Mouse (Mus musculus) heart, embryonic 16.5 days (tissue): ENCODE measurements around the gene Gstm2. TPM values are rescaled to one million over a fixed set of nuclear protein-coding genes. Genes with fewer than 3 reads are reported as not detected.

Experiments
- ATAC-seq: fragments of 200-750 bp; cut with Nextera tagmentation; replicated peaks from 2 replicates; pipeline ENCODE4 v1.8.0; 2017; ENCODE audit warnings: moderate number of reproducible peaks; ENCODE audit not compliant: insufficient read depth, low FRiP score; ENCODE audit errors: extremely low read depth
- H3K27ac ChIP-seq: fragments of 300-500 bp; sonication (generic); 2 replicates; pipeline ENCODE4 v1.5.1; 2014; ENCODE audit warnings: mild to moderate bottlenecking, low read length, control low read depth, moderate library complexity
- H3K27me3 ChIP-seq: fragments of 300-500 bp; sonication (generic); 2 replicates; pipeline ENCODE4 v1.6.1; 2014; ENCODE audit warnings: low read length, mixed read lengths; ENCODE audit not compliant: control insufficient read depth, insufficient read depth
- H3K36me3 ChIP-seq: fragments of 300-500 bp; sonication (generic); 2 replicates; pipeline ENCODE4 v1.6.1; 2014; ENCODE audit not compliant: control insufficient read depth, insufficient read depth
- H3K4me1 ChIP-seq: fragments of 300-500 bp; sonication (generic); 2 replicates; pipeline ENCODE4 v1.6.1; 2014; ENCODE audit warnings: low read length, mixed read lengths; ENCODE audit not compliant: control insufficient read depth, insufficient read depth
- H3K4me2 ChIP-seq: fragments of 300-500 bp; sonication (generic); 2 replicates; pipeline ENCODE4 v1.6.1; 2014; ENCODE audit warnings: low read depth, mild to moderate bottlenecking, control low read depth, low read length
- H3K4me3 ChIP-seq: fragments of 300-500 bp; sonication (generic); 2 replicates; pipeline ENCODE4 v1.5.1; 2014; ENCODE audit warnings: mild to moderate bottlenecking, control low read depth, low read length
- H3K9ac ChIP-seq: fragments of 300-500 bp; sonication (generic); 2 replicates; pipeline ENCODE4 v1.6.1; 2014; ENCODE audit warnings: low read length, control low read depth
- H3K9me3 ChIP-seq: fragments of 300-500 bp; sonication (generic); replicated peaks from 2 replicates; pipeline ENCODE4 v1.6.1; 2016; ENCODE audit warnings: low read length; ENCODE audit not compliant: control insufficient read depth
- WGBS: fragments of 180-500 bp; shearing (Covaris S2); extraction: QIAGEN DNeasy Blood & Tissue Kit; methylation state at CpG from one replicate; pipeline ENCODE4 v1.1.7; 2014; 5-methylcytosine and 5-hydroxymethylcytosine counted together
- polyA plus RNA-seq: library from polyadenylated mRNA; unstranded; fragments of >200 nt; fragmentation: Nextera tagmentation; extraction: Ambion mirVana; gene quantifications from 2 replicates; pipeline ENCODE4 v1.2.1, GENCODE M21; 2015

The Gstm2 gene
- polyA plus RNA-seq, 1 experiment from 2014 or later = 79.3 TPM

DNA sequence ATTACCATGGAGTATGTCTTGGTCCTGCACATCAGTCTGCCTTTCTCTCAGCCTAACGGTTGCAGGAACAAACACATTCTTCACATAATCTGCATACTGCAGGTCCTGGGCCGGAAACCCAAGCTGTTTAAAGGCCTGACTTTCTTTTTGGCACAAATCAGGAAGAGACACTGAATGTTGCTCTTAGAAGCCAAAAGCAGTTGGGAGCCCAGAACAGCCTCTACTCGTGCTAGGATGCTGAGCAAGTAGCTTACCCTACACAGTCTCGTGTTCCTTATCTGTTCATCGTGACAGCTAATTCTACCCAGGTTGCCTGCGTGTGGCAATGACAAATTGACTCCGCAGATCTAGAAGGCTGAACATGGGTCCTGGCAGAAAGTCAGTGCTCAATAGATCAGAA, 45.7 kb downstream of the Gstm2 start:
- H3K9me3 ChIP-seq = no peaks in the 10 kb centered on the region
- 0 out of 2 replicates have a peak, but pooled peaks cover 3% of the 10 kb centered on the region for H3K27me3 ChIP-seq
- H3K4me1 ChIP-seq = peaks cover 14% of the 10 kb centered on the region
- ATAC-seq = no peak
- no peaks in the 10 kb centered on the region for H3K36me3 ChIP-seq
- no peak overlapping the region for H3K9ac ChIP-seq
- no peak overlapping the region for H3K4me2 ChIP-seq
- no peak overlapping the region for H3K4me3 ChIP-seq
- no peak overlapping the region for H3K27ac ChIP-seq
- WGBS = 43% methylated on average over 7 of the region's 7 CpGs

- Histone ChIP-seq H3K4me3 (no peak overlapping the region), H3K4me1 (peaks cover 17% of the 10 kb centered on the region), H3K27me3 (0 out of 2 replicates have a peak, but pooled peaks cover 3% of the 10 kb centered on the region), H3K4me2 (no peak overlapping the region), H3K36me3 (no peaks in the 10 kb centered on the region), H3K9me3 (no peaks in the 10 kb centered on the region), H3K27ac (no peak overlapping the region), H3K9ac (no peak overlapping the region)
- ATAC-seq = no peak
- 61% methylated on average over 4 of the region's 4 CpGs for WGBS
These were observed 46.4 kb downstream of the Gstm2 start for GRCm38 (mm10) chr3:107939830-107940229.

DNA sequence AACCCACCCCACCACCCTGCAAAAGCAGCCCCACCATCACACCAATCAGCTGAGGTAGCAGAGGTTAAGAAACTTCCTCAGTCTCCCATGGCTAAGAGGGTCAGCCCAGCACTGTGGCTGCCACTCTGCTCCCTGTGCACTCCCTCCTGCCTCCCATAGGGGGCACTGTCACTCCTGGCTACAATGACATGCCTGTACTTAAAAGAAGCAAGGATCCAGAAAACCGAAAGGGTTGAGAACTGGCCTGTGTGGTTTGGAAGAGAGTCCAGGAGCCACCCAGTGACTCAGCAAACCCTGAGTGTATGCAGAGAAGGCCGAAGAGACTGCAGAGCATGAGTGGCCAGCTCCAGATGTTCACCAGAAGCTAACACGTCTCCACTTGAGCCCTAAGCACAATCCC, 46.9 kb downstream of the Gstm2 start:
- Histone ChIP-seq H3K4me1 (peaks cover 17% of the 10 kb centered on the region), H3K4me3 (no peak overlapping the region), H3K36me3 (no peaks in the 10 kb centered on the region), H3K27ac (no peak overlapping the region), H3K9me3 (no peaks in the 10 kb centered on the region), H3K27me3 (0 out of 2 replicates have a peak, but pooled peaks cover 3% of the 10 kb centered on the region), H3K9ac (no peak overlapping the region), H3K4me2 (no peak overlapping the region)
- WGBS = 53% methylated on average over 3 of the region's 3 CpGs
- ATAC-seq = peak; percentile 49; the same call in 1 of the 2 replicates

- WGBS = 23% methylated on average over 3 of the region's 3 CpGs
- H3K4me3 ChIP-seq = no peak overlapping the region
- H3K9me3 ChIP-seq = no peaks in the 10 kb centered on the region
- peaks cover 20% of the 10 kb centered on the region for H3K4me1 ChIP-seq
- ATAC-seq = no peak
- no peak overlapping the region for H3K27ac ChIP-seq
- no peaks in the 10 kb centered on the region for H3K27me3 ChIP-seq
- H3K4me2 ChIP-seq = no peak overlapping the region
- no peak overlapping the region for H3K9ac ChIP-seq
- no peaks in the 10 kb centered on the region for H3K36me3 ChIP-seq
These were observed 50.4 kb downstream of the Gstm2 start for GRCm38 (mm10) chr3:107935888-107936287.

GRCm38 (mm10) chr3:107935268-107935667, 51.0 kb downstream of the Gstm2 start:
- Histone ChIP-seq H3K27me3 (no peaks in the 10 kb centered on the region), H3K36me3 (no peaks in the 10 kb centered on the region), H3K9ac (no peak overlapping the region), H3K4me2 (no peak overlapping the region), H3K4me3 (no peak overlapping the region), H3K4me1 (peaks cover 16% of the 10 kb centered on the region), H3K9me3 (no peaks in the 10 kb centered on the region), H3K27ac (no peak overlapping the region)
- 48% methylated on average over 3 of the region's 3 CpGs for WGBS
- no peak for ATAC-seq

DNA sequence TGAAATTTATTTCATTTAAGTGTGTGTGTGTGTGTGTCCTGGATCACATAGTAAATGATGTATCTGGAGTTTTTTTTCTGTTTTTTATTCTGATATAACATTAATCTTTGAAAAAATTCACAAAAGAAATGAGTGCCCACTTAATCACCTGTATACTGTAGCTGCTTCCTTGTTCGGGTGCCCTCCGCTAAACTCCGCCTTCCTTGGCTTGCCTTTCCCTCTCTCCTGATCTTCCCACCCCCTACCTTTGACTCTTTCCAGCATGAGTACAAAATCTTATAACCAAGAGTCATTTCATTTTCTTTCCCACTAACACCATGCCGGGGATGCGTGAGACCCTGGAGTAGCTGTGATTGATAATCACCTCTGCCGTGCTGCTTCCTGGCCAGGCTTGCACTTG, 54.1 kb downstream of the Gstm2 start:
- no peaks in the 10 kb centered on the region for H3K36me3 ChIP-seq
- no peaks in the 10 kb centered on the region for H3K9me3 ChIP-seq
- no peak overlapping the region for H3K4me3 ChIP-seq
- H3K4me2 ChIP-seq = no peak overlapping the region
- H3K4me1 ChIP-seq = peaks cover 13% of the 10 kb centered on the region
- no peaks in the 10 kb centered on the region for H3K27me3 ChIP-seq
- no peak overlapping the region for H3K9ac ChIP-seq
- peak overlapping the region; percentile 65 for H3K27ac ChIP-seq
- 59% methylated on average over 6 of the region's 6 CpGs for WGBS
- ATAC-seq = no peak

Other genes starting within 250 kb of the Gstm2 start
- gene Csf1, start 226.0 kb downstream of the Gstm2 start, polyA plus RNA-seq = 8.8 and 10.2 TPM in 2 replicates
- gene Eps8l3, start 109.2 kb downstream of the Gstm2 start, polyA plus RNA-seq = 0.64 TPM in 1 of 2 replicates, not detected in the other
- 118 and 121 TPM in 2 replicates for gene Gstm5, start 90.6 kb downstream of the Gstm2 start, polyA plus RNA-seq
- gene Gstm7, start 54.6 kb downstream of the Gstm2 start, polyA plus RNA-seq = 26.8 and 28.1 TPM in 2 replicates
- gene Gstm6, start 42.7 kb downstream of the Gstm2 start, polyA plus RNA-seq = 11.7 and 12.2 TPM in 2 replicates
- 0.12 and 0.22 TPM in 2 replicates for gene Gstm3, start 17.2 kb downstream of the Gstm2 start, polyA plus RNA-seq
- 111 and 113 TPM in 2 replicates for gene Gstm1, start 31.5 kb upstream of the Gstm2 start, polyA plus RNA-seq
- 16.6 and 17.6 TPM in 2 replicates for gene Gstm4, start 58.4 kb upstream of the Gstm2 start, polyA plus RNA-seq
- gene Ampd2, start 100.2 kb upstream of the Gstm2 start, polyA plus RNA-seq = 27.1 and 29.2 TPM in 2 replicates
- 0.71 and 0.79 TPM in 2 replicates for gene Gnat2, start 106.3 kb upstream of the Gstm2 start, polyA plus RNA-seq
- gene Gnai3, start 159.7 kb upstream of the Gstm2 start, polyA plus RNA-seq = 77.0 and 85.5 TPM in 2 replicates
- gene Gpr61, start 168.4 kb upstream of the Gstm2 start, polyA plus RNA-seq = 0.05 and 0.12 TPM in 2 replicates
- 2.5 and 3.5 TPM in 2 replicates for gene Amigo1, start 199.9 kb upstream of the Gstm2 start, polyA plus RNA-seq
- gene Cyb561d1, start 214.8 kb upstream of the Gstm2 start, polyA plus RNA-seq = 3.2 and 3.5 TPM in 2 replicates
- gene Atxn7l2, start 224.5 kb upstream of the Gstm2 start, polyA plus RNA-seq = 7.0 and 7.4 TPM in 2 replicates
- gene Sypl2, start 240.2 kb upstream of the Gstm2 start, polyA plus RNA-seq = 1.8 and 2.3 TPM in 2 replicates